Mouse (Mus musculus) left cerebral cortex, adult 18-20 months (tissue): ENCODE data around the gene Ubn1. TPM values are rescaled to one million over a fixed set of nuclear protein-coding genes. Genes with fewer than 3 reads are reported as not detected.
A peak's percentile ranks its signal among the peaks of the same experiment; 100 is the strongest.

ENCODE experiments used
- DNase-seq, 2 experiments: peaks; one replicate each; pipeline ENCODE4 v3.0.0; 2021 to 2022; ENCODE audit warnings: low spot score in 2 of 2, mixed read lengths in 1 of 2
- total RNA-seq, 2 experiments: library from RNA; stranded (reverse); gene quantifications; 2 replicates each; pipeline ENCODE4 v1.2.3; 2021

Ubn1 gene
- total RNA-seq, 2 experiments from 2014 or later: 42.1 to 43.9 TPM

GRCm38 (mm10) chr16:5070321-5070720 is 20.5 kb downstream of the Ubn1 start:
- peak; percentile 25 to 39 for DNase-seq

DNA sequence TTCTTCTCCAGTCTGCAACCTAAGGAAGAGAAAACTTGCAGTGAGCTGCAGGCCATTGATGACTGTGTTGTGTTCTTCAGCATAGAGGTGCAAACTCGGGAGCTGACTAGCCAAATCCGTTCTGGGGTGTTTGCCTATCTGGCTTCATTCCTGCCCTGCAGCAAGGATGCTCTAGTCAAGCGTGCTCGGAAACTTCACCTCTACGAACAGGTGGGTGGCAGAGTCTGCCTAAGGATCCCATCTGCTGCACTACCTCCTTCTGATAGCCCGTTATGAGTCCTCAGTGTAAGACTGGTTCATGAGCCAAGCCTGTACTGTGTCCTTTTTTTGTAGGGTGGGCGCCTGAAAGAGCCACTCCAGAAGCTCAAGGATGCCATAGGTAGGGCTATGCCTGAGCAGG is 22.1 kb downstream of the Ubn1 start:
- no peak for DNase-seq

DNA sequence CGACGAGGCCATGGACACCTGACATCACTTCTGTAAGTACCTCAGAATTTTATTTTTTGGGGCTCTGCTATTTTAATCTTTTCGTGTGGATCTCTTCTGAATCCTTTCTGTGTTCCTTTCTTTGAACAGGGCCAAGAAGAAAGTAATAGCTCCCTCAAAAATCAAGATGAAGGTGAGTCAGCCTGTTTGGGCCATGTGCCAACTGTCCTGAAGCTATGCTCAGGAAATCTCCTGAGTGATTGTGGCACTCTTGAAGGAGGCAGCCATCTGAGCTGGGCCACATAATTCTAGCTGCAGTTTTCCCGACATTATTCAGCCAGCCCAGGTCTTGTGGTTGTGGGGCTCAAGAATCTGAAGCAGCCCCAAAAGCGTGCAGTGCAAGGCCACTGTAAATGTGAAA is 24.5 kb downstream of the Ubn1 start:
- peak in 1 of 2 experiments; percentile 50 for DNase-seq

- DNase-seq: no peak
These were observed 35.3 kb downstream of the Ubn1 start for GRCm38 (mm10) chr16:5085196-5085595.

DNA sequence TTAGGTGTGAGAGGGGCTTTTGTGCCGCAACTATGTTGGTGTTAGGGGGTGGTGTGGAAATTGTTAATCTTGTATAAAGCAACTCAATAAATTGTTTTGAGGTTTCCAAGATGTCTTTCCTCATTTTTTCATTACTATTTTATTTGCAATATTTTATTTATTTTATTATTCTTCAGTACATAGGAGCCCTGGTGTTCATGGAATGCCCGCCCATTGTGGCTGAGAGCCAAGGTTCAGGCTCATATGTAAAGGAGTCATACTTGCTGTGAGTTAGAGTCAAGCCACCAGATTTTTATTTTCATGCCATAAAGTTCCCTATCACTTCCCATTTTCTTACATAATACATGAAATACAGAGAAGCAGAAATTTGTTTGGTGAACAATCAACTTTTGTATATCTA is 36.3 kb downstream of the Ubn1 start:
- no peak for DNase-seq

DNA sequence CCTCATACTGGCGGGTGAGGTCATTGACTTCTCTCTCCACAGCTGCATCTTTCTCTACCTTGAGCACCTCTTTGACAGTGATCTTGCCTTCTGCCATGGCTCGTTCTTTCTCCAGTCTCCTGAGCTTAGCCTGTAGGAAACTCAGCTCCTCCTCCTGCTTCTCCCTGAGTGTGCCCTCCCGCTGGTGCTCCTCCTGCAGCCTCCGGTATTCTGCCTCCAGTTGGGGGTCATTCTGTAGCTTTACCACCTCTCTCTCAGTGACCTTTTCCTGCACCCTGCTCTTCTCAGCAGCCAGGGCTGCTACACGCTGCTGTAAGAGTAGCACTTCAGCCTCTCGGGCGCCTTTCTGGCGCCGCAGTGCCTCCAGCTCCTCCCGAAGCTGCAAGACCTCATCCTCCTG is 39.2 kb downstream of the Ubn1 start:
- no peak for DNase-seq

DNA sequence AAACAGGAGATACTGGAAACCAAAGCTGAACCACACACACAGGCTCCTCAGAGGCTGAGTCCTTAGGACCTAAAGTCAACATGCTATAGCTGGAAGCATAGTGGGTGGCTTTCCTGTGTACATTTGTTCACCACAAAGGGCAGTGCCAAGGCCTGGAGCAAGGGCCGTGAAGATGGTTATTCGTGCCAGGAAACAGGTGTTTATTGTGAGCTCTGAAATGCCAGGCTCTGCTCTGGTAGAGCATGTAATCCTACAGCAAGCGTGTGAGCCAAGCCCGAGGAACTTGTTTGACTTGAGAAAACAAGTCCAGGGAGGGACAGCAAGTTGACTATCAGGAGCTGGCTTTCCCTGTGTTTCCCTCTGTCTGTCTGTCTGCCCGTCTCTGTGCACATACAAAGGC is 43.4 kb downstream of the Ubn1 start:
- DNase-seq: no peak

DNA sequence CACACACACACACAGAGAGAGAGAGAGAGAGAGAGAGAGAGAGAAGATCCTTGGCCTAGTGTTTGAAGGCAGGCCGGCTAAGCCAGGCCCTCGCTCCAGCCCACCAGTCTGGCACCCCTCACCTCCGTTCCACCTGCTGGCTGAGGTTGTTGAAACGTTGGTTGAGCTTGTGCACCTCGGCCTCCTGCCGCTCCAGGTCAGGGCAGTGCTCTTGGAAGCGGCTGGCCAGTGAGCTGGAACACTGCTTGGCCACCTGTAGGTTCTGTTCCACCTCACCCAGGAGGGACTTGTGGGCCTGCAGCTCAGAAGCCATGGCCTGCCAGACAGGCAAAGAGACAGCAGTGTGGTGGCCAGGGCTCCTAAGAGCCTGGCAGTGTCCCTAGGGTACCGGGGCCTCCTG is 46.6 kb downstream of the Ubn1 start:
- no peak for DNase-seq

DNA sequence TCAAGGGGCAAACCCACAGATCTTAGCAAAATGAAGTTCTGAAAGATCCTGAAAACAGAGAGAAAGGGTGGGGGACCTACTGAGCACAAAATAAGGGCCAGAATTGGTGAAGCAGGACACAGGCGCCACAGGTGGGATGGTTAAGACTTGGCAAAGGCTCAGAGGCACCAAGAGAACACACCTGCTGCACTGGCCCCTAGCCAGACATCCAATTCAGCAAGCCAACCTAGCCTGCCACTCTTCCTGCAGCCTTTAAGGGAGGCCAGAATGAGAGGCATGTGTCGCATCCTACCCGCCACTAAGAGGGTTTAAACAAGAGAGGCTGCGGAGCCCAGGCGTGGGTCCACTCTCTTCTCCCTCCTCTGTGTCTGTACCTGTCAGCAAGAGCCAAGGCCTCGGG is 51.1 kb downstream of the Ubn1 start:
- DNase-seq: no peak

DNA sequence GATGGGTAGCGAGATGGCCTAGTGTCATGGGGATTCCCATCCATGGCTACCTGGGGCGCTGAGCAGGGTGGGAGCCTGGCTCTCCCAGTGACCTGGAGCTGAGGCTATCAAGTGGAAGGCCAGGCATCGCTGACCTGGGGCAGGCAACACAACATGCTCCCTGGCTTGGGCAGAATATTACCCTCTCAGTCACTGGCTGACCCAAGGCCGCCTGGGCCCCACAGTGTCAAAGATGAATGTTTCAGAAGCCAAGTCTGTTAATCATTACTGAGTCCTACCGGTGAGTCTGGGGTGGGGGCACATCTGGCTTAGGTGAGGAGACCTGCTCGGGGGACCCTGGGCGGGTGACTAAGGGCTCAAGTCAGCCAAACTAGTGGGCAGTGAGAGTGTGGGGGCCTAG is 60.0 kb downstream of the Ubn1 start:
- DNase-seq: no peak

DNA sequence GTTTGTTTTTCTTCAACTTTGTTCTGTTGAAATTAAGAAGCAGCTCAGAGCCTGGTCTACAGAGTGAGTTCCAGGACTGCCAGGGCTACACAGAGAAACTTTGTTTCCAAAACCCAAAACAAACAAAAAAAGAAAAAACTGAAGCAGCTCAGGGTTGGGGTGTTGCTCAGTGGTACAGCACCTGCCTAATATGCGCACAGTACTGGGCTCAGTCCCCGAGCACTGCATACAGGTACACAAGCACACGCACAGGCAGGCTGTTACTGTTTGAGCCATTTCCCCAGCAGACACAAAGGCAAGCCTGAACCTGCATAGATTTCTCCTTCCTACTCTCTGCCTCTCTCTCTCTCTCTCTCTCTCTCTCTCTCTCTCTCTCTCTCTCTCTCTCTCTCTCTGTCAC is 61.2 kb downstream of the Ubn1 start:
- no peak for DNase-seq

DNA sequence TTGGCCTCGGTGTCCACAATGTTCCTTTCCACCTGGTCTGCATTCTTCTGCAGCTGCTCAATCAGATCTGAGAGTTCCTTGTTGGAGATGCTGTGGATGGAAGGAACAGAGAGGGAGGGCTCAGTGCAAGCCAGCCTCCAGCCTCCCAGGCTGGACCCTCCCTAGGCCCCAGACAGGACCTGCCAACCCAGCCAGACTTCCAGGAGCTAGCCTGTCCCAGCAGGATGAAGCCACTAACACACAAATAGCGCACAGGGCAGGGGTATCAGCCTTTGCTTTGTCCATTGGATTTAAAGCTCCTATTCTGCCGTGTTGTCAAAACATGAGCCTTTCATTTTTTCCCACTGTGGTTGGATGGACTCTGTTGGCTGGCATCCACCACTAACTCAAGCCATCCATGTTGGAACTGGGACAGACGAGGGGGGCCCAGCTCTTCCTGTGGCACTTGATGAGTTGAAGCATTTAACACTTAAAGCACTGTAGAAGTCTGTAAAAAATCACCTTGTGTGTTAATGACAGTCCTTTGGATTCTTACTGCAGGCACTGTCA is 63.2 kb downstream of the Ubn1 start:
- no peak for DNase-seq

GRCm38 (mm10) chr16:5113582-5113981 is 63.7 kb downstream of the Ubn1 start:
- no peak for DNase-seq

DNA sequence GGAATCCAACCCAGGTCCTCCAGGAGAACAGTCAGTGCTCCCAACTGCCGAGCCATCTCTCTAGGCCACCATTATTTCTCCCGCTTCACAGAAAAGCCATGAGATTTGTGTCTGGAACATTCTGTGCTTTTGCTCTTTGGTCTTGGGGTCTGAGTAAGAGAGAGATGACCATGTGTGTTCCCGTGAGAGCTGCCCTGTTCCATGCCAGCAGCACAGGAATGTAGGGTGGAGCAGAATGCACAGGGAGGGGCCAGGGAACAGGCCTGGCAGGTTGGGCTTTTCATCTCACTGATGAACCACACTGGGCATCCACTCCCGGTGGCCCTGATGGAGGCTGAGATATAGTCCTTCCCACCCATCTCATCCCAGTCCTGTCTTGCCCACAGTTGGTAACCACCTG is 69.5 kb downstream of the Ubn1 start:
- no peak for DNase-seq

- no peak for DNase-seq
These were observed 70.0 kb downstream of the Ubn1 start for GRCm38 (mm10) chr16:5119845-5120244.

GRCm38 (mm10) chr16:5123476-5123875 is 73.6 kb downstream of the Ubn1 start:
- no peak for DNase-seq

GRCm38 (mm10) chr16:5130196-5130595 is 80.3 kb downstream of the Ubn1 start:
- DNase-seq: no peak

GRCm38 (mm10) chr16:5130766-5131165 is 80.9 kb downstream of the Ubn1 start:
- no peak for DNase-seq

- DNase-seq: no peak
These were observed 81.5 kb downstream of the Ubn1 start for GRCm38 (mm10) chr16:5131251-5131922.

DNA sequence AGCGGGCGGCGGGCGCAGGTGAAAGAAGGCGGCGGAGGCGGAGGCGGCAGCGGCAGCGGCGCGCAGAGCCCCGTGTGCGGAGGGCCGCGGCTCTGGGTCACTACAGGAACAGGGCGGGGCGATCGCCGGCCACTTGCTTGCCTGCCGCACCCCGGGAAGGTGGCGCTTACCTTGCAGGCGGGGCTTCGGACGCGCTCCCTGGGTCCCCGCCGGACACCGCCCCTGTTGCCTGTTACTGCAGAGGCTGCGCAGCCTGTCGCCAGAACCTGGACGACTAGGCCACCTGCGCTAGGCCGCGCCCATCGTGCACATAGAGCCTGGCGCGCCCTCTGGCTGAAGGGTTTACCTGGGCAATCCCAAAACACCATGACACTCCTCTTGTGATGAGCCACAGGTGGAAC is 82.5 kb downstream of the Ubn1 start, which contains the start of gene Ppl:
TSS of gene Ppl (minus strand) at position 21 of the 401 bp plus-strand sequence.
- DNase-seq: peak in 1 of 2 experiments; percentile 18

DNA sequence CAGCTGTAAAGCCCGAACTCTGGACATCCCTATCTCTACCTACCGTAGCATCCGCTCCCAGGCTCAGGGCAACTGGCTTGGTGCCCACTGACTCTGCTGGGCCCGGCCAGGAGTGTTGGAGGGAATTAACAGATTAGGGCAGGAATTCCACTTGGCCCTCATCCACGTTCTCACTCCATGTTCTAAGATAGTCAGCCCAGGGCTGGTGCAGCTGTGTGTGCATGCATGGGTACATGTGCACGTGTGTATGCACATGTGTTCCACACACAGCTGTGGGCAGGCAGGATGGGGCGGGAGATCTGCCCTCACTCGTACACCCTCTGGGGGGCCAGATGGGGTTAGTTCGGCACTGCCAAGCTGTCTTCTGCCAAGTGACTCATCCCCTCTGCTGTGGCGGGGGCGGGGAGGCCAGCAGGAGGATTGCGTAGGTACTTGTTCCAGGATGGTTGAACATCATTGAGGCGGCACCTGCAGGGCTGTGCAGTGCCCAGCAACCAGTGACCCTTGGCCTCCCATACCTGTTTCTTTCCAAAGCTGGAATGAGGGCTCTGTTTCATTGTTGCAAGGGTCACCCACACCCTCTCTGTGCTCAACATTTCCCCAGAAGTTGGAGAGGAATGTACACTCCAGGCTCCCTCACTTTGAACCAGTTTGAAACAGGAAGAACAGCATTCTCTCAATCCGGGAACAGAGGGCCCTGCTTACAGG is 84.9 kb downstream of the Ubn1 start:
- peak; percentile 59 to 72 for DNase-seq

DNA sequence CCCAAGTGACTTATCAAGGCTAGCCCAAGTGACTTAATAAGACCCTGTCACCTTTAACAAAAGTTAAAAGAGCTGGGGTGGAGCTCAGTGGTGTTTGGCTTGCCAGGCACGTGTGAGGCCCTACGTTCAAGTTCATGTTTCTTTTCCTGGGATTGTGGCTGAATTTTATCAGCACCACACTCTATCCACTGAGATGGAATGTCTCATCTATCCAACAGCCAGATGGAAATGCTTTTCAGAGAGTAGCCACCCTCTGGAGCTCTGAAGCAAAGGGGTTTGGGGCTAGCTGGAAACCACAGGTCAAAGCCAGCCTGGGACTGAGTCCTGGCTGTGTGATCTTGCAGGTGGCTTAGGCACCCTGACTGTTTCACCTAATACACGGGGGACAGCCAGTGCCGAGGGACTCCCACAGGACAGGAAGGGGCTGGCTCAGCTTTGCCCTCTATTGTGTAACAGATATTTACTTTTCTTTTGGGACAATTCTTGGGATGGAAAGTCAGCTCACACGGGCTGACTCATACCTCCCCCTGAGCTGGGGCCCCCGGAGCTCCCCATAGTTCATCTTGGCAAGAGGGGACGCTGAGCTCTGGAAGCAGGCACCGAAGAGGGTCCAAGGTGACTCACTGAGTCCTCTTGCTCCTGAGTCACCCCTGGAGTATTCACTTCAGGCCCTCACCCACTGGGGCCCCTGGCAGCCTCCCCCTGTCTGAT is 85.8 kb downstream of the Ubn1 start:
- DNase-seq: no peak
